Comparison of ENCODE assay signal across 8 mouse cellular contexts in genomic region chr17:85873853-85874586, GRCm38 (mm10).
DNase-seq lines count a peak whose midpoint lies in the region; ATAC-seq lines count a peak whose summit lies in the region.

No protein-coding gene starts in this region.

- H3K4me3 ChIP-seq in neural tube, embryonic 11.5 days (ENCODE audit: low read depth, low read length) = no peak overlapping the region
- no peak overlapping the region for H3K4me3 ChIP-seq in embryonic facial prominence, embryonic 13.5 days
- no peak overlapping the region for H3K4me3 ChIP-seq in kidney, embryonic 14.5 days (ENCODE audit: low read length)
- H3K4me3 ChIP-seq in neural tube, embryonic 14.5 days (ENCODE audit: low read depth, low read length) = no peak overlapping the region

- H3K9ac ChIP-seq in neural tube, embryonic 11.5 days (ENCODE audit: low read length) = no peak overlapping the region
- no peak overlapping the region for H3K9ac ChIP-seq in embryonic facial prominence, embryonic 13.5 days
- H3K9ac ChIP-seq in kidney, embryonic 14.5 days (ENCODE audit: low read depth, low read length) = no peak overlapping the region
- no peak overlapping the region for H3K9ac ChIP-seq in neural tube, embryonic 14.5 days (replicated peaks; ENCODE audit: low read depth, low read length)

- H3K4me2 ChIP-seq in neural tube, embryonic 11.5 days (ENCODE audit: low read depth) = no peak overlapping the region
- peak overlapping the region; percentile 37 for H3K4me2 ChIP-seq in embryonic facial prominence, embryonic 13.5 days
- H3K4me2 ChIP-seq in kidney, embryonic 14.5 days (replicated peaks; ENCODE audit: low read depth, low read length) = no peak overlapping the region
- H3K4me2 ChIP-seq in neural tube, embryonic 14.5 days (ENCODE audit: low read depth, low read length) = peak overlapping the region; percentile 21; the same call in 1 of the 2 replicates

- no peaks in the 10 kb centered on the region for H3K4me1 ChIP-seq in neural tube, embryonic 11.5 days (ENCODE audit: control insufficient read depth, insufficient read depth, low read length)
- H3K4me1 ChIP-seq in embryonic facial prominence, embryonic 13.5 days = peaks cover 61% of the 10 kb centered on the region
- peaks cover 22% of the 10 kb centered on the region for H3K4me1 ChIP-seq in kidney, embryonic 14.5 days (ENCODE audit: control insufficient read depth, insufficient read depth, low read length)
- H3K4me1 ChIP-seq in neural tube, embryonic 14.5 days (ENCODE audit: control insufficient read depth, insufficient read depth, low read length) = peaks cover 5% of the 10 kb centered on the region

- no peaks in the 10 kb centered on the region for H3K9me3 ChIP-seq in neural tube, embryonic 11.5 days (ENCODE audit: control insufficient read depth, low read length)
- no peaks in the 10 kb centered on the region for H3K9me3 ChIP-seq in embryonic facial prominence, embryonic 13.5 days
- no peaks in the 10 kb centered on the region for H3K9me3 ChIP-seq in kidney, embryonic 14.5 days (ENCODE audit: control insufficient read depth, low read length)
- H3K9me3 ChIP-seq in neural tube, embryonic 14.5 days (ENCODE audit: control insufficient read depth, low read length) = no peaks in the 10 kb centered on the region

- H3K27ac ChIP-seq in neural tube, embryonic 11.5 days (ENCODE audit: low read depth, low read length) = no peak overlapping the region
- H3K27ac ChIP-seq in embryonic facial prominence, embryonic 13.5 days = no peak overlapping the region
- peak overlapping the region; percentile 62; the same call in 1 of the 2 replicates for H3K27ac ChIP-seq in kidney, embryonic 14.5 days (ENCODE audit: low read depth, low read length)
- no peak overlapping the region for H3K27ac ChIP-seq in neural tube, embryonic 14.5 days (ENCODE audit: low read depth, low read length)

- peak; percentile 32 for DNase-seq in neural tube, embryonic 11.5 days (ENCODE audit: low spot score)
- DNase-seq in neural tube, embryonic 10.5 days (ENCODE audit: extremely low spot score, low spot score) = no peak
- no peak for DNase-seq in Muller cell, postnatal 12 days (ENCODE audit: inconsistent ontology term)
- DNase-seq in heart, postnatal 4 days = no peak

- no peak for ATAC-seq in neural tube, embryonic 11.5 days (ENCODE audit: insufficient read depth, low FRiP score, low TSS enrichment)
- ATAC-seq in embryonic facial prominence, embryonic 13.5 days (ENCODE audit: insufficient number of reproducible peaks, insufficient read depth, low FRiP score, low TSS enrichment, low read depth) = no peak
- no peak; the same call in 1 of the 2 replicates for ATAC-seq in kidney, embryonic 14.5 days (ENCODE audit: low FRiP score, low TSS enrichment)
- peak; percentile 67 for ATAC-seq in neural tube, embryonic 14.5 days (ENCODE audit: low read depth)
- no peak for ATAC-seq in monocyte, adult 5-6 weeks (replicated peaks; ENCODE audit: insufficient number of reproducible peaks, low FRiP score, low TSS enrichment, poor library complexity, severe bottlenecking)

- WGBS in neural tube, embryonic 11.5 days = 33% methylated on average over 13 of the region's 13 CpGs
- 21% methylated on average over 13 of the region's 13 CpGs for WGBS in embryonic facial prominence, embryonic 13.5 days
- WGBS in kidney, embryonic 14.5 days = 16% methylated on average over 13 of the region's 13 CpGs
- WGBS in neural tube, embryonic 14.5 days = 16% methylated on average over 13 of the region's 13 CpGs

- 0 out of 2 replicates have a peak, but pooled peaks cover 2% of the 10 kb centered on the region for H3K27me3 ChIP-seq in neural tube, embryonic 11.5 days (ENCODE audit: control insufficient read depth, insufficient read depth, low read length)
- peaks cover 23% of the 10 kb centered on the region for H3K27me3 ChIP-seq in embryonic facial prominence, embryonic 13.5 days
- H3K27me3 ChIP-seq in kidney, embryonic 14.5 days (ENCODE audit: control insufficient read depth, insufficient read depth, low read length) = peaks cover 11% of the 10 kb centered on the region
- no peaks in the 10 kb centered on the region for H3K27me3 ChIP-seq in neural tube, embryonic 14.5 days (ENCODE audit: control insufficient read depth, insufficient read depth, low read length)

- H3K36me3 ChIP-seq in neural tube, embryonic 11.5 days (ENCODE audit: control insufficient read depth, insufficient read depth, low read length) = no peaks in the 10 kb centered on the region
- no peaks in the 10 kb centered on the region for H3K36me3 ChIP-seq in embryonic facial prominence, embryonic 13.5 days
- H3K36me3 ChIP-seq in kidney, embryonic 14.5 days (ENCODE audit: control insufficient read depth, insufficient read depth, low read length) = no peaks in the 10 kb centered on the region
- no peaks in the 10 kb centered on the region for H3K36me3 ChIP-seq in neural tube, embryonic 14.5 days (ENCODE audit: control insufficient read depth, insufficient read depth, low read length)

Comparison
In these comparisons a context has a peak if more than half of its experiments do, and no peak if none do; other contexts are left out.
1. H3K4me2 ChIP-seq: peak in embryonic facial prominence, embryonic 13.5 days (single experiment) and neural tube, embryonic 14.5 days (single experiment); none in neural tube, embryonic 11.5 days (single experiment) and kidney, embryonic 14.5 days (single experiment).